Mouse (Mus musculus) lung, adult 18-20 months (tissue): Measurements from ENCODE around the gene Hdac5.

ENCODE experiments used
- DNase-seq, 2 experiments: peaks; one replicate each; pipeline ENCODE4 v3.0.0; 2022; ENCODE audit warnings: mixed read lengths in 2 of 2

The Hdac5 gene

GRCm38 (mm10) chr11:102230006-102230741 lies at the start of gene Hdac5:
Gene Hdac5, minus strand, starts transcription at chr11:102230166.
- DNase-seq, result peak; percentile 98 to 99

GRCm38 (mm10) chr11:102279595-102279994 lies 49.6 kb upstream of the Hdac5 start:
- no peak for DNase-seq

GRCm38 (mm10) chr11:102277754-102278153 lies 47.8 kb upstream of the Hdac5 start:
- no peak for DNase-seq

- DNase-seq, result no peak
These were observed 46.5 kb upstream of the Hdac5 start for GRCm38 (mm10) chr11:102276411-102276915.

- no peak for DNase-seq
These were observed 38.7 kb upstream of the Hdac5 start, which contains the start of gene Asb16 for GRCm38 (mm10) chr11:102268520-102269244. Gene Asb16, plus strand, starts transcription at chr11:102268743.

- DNase-seq, result peak; percentile 58 to 74
These were observed 37.5 kb upstream of the Hdac5 start for GRCm38 (mm10) chr11:102267480-102267879.

- no peak for DNase-seq
These were observed 36.8 kb upstream of the Hdac5 start for GRCm38 (mm10) chr11:102266631-102267355.

GRCm38 (mm10) chr11:102265816-102266215 lies 35.9 kb upstream of the Hdac5 start:
- no peak for DNase-seq

- no peak for DNase-seq
These were observed 33.2 kb upstream of the Hdac5 start for GRCm38 (mm10) chr11:102263211-102263610.

GRCm38 (mm10) chr11:102258521-102258920 lies 28.6 kb upstream of the Hdac5 start:
- DNase-seq, result no peak

- DNase-seq, result no peak
These were observed 28.1 kb upstream of the Hdac5 start for GRCm38 (mm10) chr11:102258095-102258494.

GRCm38 (mm10) chr11:102257514-102257913 lies 27.5 kb upstream of the Hdac5 start:
- no peak for DNase-seq

- no peak for DNase-seq
These were observed 19.6 kb upstream of the Hdac5 start for GRCm38 (mm10) chr11:102249351-102250090.

GRCm38 (mm10) chr11:102248630-102249230 lies 18.8 kb upstream of the Hdac5 start, which contains the start of gene BC030867:
Gene BC030867, plus strand, starts transcription at chr11:102248882.
- DNase-seq, result peak; percentile 90 to 92

GRCm38 (mm10) chr11:102246871-102247270 lies 16.9 kb upstream of the Hdac5 start:
- DNase-seq, result no peak

GRCm38 (mm10) chr11:102246273-102246635 lies 16.3 kb upstream of the Hdac5 start:
- DNase-seq, result peak in 1 of 2 experiments; percentile 23

- no peak for DNase-seq
These were observed 15.8 kb upstream of the Hdac5 start for GRCm38 (mm10) chr11:102245581-102246272.

GRCm38 (mm10) chr11:102244926-102245449 lies 15.0 kb upstream of the Hdac5 start:
- DNase-seq, result peak in 1 of 2 experiments; percentile 53

GRCm38 (mm10) chr11:102241874-102242273 lies 11.9 kb upstream of the Hdac5 start:
- no peak for DNase-seq

- no peak for DNase-seq
These were observed 11.3 kb upstream of the Hdac5 start for GRCm38 (mm10) chr11:102241246-102241645.

GRCm38 (mm10) chr11:102240636-102241035 lies 10.7 kb upstream of the Hdac5 start:
- DNase-seq, result no peak
